Mouse (Mus musculus): ENCODE measurements around the gene Dgke.

GRCm38 (mm10) chr11:89021687-89022086, 45.0 kb downstream of the Dgke start:
- TF ChIP-seq CTCF (IDR thresholded peaks at IDR 0.05), result no peak
- TF ChIP-seq EP300 (IDR thresholded peaks at IDR 0.05), result no peak
